Mouse (Mus musculus): Measurements from ENCODE around the gene Eef2.
"Not testable (repeated sequence)": the region's sequence is repeated elsewhere in the genome, so short reads cannot be mapped to it uniquely, and the experiment has no call there.

Eef2 gene

DNA sequence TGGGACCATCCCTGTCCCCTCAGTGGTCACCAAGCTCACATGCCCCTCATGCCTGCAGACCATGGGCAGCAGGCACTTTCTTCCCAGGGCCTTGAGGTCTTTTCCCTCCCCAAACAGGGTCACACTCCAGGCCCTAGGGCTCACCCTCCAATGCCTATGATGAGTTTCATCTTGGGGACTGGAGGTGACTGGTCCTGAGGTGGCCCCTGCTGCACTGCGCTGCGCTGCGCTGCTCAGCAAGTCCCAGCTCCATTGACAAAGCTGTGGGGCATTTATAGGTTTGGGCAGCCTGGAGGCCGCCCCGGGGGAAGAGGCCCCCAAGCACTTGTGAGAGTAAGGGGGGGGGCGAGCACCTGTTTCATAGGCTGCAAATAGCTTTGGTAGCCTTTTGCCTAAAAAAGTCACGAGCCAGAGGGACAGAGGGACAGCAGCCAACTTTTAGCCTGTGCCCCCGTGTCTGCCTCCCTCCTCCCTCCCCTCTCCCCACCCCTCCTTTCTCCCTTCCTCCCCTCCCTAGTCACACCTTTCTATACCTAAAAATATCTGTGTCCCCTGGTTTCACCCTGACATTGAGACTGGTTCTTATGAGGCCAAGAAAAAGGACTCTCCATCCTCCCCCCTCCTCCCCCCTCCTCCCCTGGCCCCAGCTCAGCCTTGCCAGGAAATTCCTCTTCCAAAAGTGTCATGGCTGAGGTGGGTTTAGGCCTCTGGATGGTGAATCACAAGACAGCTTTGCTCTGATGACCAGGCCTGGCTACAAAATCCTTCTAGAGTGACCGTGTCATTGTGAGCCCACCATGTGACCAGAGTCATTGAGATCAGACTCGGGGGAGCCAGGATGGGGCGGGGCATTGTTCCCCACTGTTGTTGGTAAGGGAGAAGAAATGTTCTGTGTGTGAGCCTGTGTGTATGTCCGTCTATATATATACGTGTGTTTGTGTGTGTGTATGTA, 25.7 kb downstream of the Eef2 start, which contains the start of gene Nmrk2:
TSS of gene Nmrk2 (minus strand) at position 245 of the 952 bp plus-strand sequence.
- no peak for DNase-seq (ENCODE audit: low spot score)

DNA sequence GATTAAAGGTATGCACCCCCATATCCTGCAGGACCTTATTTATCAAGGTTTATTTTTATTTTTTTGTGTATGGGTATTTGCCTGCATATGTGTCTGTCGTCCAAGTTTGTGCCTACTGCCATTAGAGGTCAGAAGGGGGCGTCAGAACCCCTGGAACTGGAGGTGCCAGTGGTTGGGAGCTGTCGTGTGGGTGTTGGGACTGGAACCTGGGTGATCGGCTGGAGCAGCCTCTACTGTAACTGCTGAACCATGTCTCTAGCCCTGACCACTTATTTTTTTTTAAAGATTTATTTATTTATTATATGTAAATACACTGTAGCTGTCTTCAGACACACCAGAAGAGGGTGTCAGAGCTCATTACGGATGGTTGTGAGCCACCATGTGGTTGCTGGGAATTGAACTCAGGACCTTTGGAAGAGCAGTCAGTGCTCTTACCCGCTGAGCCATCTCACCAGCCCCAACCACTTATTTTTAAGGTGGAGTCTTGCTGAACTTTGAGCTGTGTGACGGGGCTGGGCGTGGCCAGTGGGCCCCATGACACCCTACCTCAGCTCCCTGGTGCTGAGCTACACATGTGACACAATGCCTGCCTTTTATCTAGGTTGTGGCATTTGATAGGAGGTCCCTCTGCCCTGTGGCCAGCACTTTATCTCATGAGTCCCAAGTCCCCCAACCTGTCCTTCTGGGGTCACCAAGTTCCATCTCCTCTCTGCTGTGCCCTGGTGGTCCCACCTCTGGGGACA, 26.7 kb downstream of the Eef2 start:
- DNase-seq (ENCODE audit: low spot score): no peak

DNA sequence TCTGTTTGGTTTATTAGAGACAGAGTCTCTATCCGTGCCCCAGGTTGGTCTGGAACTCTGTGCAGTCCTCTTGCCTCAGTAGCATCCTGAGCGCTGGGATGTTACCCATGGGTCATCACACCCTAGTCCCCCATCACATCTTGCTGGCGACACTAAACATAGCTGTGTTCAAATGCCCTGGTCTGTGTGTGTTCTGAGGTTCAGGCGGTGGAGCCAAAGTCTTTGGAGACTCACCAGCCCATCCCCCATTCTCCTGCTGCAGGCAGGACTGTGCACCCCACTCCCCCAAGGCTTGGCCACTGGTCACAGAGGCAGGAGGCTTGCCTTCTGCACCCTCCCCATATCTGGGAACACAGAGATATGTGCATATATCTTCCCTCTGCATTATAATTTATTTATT, 27.7 kb downstream of the Eef2 start:
- DNase-seq (ENCODE audit: low spot score): no peak

DNA sequence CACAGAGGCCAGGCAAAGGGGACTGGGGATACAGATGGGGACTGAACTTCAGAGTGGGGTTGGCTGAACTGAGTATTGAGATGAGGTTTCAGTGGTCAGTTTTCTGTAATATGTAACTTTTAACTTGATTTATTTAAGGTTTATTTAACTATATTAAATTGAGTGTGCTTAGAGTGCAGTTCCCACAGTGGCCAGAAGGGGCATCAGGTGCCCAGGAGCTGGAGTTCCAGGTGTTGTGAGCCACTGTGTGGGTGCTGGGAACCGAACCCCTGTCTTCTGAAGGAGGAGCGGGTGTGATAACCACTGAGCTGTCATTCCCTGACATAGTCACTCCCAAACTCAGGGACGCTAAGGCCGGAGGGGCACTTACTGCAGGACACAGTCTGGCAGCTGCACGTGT, 33.7 kb downstream of the Eef2 start:
- no peak for DNase-seq (ENCODE audit: low spot score)

DNA sequence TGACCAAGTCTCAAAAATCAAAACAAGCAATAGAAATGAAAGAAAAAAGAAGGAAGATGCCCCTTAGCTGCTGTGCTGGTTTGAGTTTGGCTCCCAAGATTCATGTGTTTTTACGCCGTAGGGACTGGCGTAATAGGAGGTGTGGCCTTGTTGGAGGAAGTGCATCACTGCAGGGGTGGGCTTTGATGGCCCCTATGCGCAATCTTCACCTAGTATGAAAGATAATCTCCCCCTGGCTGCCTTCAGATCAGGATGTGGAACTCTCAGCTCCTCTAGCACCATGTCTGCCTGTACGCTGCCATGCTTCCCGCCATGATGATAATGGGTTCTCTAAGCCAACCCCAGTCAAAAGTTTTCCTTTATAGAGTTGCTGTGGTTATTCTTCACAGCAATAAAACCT, 39.8 kb downstream of the Eef2 start:
- no peak for DNase-seq (ENCODE audit: low spot score)

DNA sequence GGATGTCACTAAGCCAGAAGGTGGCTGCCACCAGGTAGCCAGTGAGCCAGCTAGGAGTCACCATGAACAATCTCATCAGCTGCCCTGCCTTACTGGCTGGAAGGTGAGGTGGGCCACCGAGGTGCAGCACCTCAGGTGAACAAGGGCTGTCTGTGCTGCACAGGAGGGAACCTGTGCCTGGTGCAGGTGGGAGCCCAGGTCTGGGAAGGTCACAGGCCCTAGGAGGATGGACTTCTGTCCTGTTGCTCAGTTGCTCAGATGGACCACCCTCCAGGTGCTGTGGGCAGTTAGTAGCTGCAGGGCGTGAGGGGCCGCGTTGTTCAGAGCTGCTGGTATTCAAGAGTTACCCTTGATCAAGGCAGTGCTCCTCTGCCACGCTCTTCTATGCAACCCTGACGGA, 40.4 kb downstream of the Eef2 start:
- no peak for DNase-seq (ENCODE audit: low spot score)

DNA sequence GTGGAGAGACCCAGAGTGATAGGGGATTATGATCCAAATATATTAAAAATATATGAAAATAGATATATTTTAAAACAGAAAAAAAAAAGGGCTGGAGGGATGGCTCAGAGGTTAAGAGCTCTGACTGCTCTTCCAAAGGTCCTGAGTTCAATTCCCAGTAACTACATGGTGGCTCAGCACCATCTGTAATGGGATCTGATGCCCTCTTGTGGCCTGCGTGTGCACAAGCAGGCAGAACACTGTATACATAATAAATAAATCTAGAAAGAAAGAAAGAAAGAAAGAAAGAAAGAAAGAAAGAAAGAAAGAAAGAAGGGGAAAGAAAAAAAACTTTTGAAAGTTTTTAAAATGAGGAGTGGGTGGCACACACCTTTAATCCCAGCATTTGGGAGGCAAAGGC, 40.8 kb downstream of the Eef2 start:
- DNase-seq (ENCODE audit: low spot score): not testable (repeated sequence)

DNA sequence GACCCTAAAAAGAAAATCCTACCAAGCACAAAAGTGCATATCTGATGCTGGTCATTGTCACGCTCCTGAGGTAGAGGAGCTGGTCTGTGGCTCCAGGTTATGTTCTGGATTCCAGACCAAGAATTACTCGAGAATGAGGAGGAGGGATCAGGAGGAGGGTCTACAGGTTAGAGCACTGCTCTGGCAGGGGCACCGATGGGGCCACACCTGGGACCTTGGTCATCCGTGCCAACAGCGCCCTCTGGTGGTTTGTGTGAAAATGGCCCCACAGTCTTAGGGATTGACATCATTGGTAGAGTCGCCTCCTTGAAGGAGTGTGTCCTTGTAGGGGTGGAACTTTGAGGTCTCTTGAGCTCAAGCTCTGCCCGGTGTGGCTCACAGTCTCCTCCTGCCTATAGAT, 41.5 kb downstream of the Eef2 start:
- DNase-seq (ENCODE audit: low spot score): peak; percentile 36

DNA sequence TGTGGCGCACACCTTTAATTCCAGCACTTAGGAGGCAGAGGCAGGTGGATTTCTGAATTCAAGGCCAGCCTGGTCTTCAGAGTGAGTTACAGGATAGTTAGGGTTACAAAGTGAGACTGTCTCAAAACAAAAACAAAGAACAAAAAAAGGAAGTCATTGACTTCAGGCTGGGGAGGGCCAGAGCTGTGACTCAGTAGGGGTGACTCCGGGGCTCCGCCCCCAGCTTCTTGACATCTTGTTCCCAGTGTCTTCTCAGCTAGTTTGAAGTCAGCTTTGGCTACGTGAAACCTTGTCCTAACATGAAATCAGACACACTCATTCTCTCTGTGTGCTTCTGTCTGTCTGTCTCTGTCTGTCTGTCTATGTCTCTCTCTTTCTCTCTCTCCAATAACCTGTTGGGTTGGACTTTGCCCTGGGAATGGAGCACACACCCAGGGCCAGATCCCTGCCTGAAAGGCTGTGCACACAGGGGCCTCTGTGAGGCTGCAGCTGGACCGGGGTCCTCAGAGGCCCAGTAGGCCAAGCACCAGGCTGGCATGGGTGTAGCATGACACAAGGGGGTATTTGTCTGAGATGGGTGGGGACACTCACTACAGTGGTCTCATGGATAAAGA, 45.1 kb downstream of the Eef2 start:
- DNase-seq (ENCODE audit: low spot score): no peak

DNA sequence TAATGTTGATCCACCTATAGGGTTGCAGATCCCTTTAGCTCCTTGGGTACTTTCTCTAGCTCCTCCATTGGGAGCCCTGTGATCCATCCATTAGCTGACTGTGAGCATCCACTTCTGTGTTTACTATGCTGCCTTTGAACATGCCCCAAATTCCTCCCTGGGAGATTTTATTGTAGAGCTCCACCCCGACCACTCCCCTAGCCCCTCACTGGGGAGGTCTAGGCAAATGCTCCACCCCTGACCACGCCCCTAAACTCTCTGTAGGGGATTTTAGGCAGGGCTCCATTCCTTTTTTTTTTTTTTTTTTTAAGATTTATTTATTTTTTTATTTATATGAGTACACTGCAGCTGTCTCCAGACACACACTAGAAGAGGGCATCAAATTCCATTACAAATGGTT, 47.3 kb downstream of the Eef2 start:
- DNase-seq (ENCODE audit: low spot score): not testable (repeated sequence)

DNA sequence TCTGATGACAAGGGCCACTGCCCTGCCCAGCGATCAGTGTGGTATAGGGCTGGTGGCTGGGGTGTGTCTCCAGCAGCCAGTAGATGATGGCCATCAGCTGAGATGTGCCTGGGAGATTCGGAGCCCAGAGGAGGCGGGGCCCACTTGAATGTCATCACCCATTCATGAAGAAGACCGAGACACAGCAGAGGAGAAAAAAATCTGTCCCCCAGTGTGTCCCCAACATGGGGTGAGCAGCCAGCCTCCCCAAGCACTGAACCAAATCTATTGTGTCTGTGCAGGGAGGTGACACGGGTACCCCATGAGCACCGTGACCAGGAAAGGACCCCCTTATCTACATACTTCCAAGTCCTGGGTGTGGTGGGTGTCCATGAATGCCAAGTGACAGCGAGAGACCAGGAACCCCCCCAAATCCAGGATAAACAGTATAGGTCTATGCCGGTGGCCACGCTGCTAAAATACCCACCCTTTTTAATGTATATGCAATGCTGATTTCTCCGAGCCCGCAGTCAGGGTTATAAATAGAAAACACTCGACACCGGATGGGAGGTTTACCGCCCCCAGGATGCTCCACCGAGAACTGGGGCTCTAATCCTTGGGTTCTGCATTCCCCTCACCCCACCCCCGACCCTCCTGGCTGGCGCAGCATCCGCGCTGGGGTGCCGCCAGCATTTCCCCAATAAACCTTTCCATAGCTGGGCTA, 53.5 kb downstream of the Eef2 start:
- no peak for DNase-seq (ENCODE audit: low spot score)

DNA sequence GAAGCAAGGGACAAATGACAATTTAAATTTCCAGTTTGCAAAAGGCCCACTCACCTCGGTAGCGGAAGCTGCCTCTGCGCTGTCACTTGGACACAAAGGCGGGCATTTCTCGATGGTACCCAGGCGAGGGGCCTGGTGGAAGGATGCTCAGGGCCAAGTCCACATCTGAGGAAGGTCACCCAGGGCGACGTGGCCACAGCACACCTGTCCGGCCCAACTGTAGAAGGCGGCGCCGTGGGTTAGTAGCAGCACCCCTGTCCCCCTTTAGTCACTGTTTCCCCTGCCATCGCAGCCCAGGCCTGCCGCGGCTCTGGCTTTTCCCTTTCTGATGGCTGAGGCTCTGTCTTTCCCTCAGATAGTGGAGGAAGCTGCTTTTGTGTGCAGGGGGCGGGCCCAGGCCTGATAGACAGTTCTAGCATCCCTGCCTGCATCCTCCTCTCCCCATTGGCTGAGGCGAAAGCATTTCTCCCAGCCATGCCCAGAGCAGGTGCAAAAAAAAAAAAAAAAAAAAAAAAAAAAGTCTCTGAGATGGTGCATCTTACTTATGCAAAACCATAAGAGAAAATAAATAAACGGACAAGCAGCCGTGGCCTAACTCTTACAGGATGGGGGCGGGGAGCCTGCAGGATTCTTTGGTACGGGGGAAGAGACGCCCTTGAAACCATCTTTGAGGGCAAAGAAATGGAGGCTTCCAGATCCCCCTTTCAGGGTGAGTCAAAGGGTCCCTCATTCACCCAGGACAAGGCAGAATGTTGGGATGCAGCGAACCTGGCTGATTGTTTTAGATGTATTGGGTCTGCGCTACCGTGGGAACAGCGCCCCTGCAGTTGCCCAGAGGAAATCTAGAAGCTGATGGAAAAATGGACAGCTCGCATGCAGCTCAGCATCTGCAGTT, 54.3 kb downstream of the Eef2 start, which contains the start of gene Atcay:
TSS of gene Atcay (minus strand) at position 396 of the 895 bp plus-strand sequence.
- DNase-seq (ENCODE audit: low spot score): no peak

DNA sequence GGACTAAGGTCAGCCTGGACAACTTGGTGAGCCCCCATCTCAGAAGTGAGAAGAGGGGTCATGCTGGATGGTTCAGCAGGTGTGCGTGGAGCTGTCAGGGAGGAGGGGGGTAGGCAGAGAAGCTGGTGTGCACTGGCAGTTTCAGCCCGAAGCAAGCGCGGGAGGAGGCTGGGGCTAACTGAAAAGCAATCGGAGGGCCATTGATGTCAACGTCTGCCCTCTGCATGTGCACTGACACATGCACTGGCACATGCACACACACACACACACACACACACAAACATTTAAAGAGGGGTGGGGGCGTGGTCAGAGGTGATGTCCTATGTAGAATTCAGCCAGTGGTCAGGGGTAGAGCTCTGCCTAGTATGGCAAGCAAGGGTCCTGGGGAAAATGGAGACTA, 55.0 kb downstream of the Eef2 start:
- no peak for DNase-seq (ENCODE audit: low spot score)
